Mouse (Mus musculus) small intestine, adult 2 months (tissue): Measurements from ENCODE around the gene 1700021F07Rik. TPM values are rescaled to one million over a fixed set of nuclear protein-coding genes. Genes with fewer than 3 reads are reported as not detected.
A peak's percentile ranks its signal among the peaks of the same experiment; 100 is the strongest.

ENCODE experiments used
- H3K27ac ChIP-seq: fragments of 200-500 bp; 2 replicates; pipeline ENCODE4 v1.5.1; 2012; ENCODE audit warnings: low read depth, low read length, control low read depth, inconsistent platforms; ENCODE audit not compliant: insufficient read depth
- H3K27me3 ChIP-seq: fragments of 200-500 bp; 2 replicates; pipeline ENCODE4 v1.6.1; 2012; ENCODE audit warnings: mild to moderate bottlenecking, moderate library complexity, low read length, inconsistent platforms; ENCODE audit not compliant: control insufficient read depth, insufficient read depth
- H3K36me3 ChIP-seq: fragments of 200-500 bp; 2 replicates; pipeline ENCODE4 v1.6.1; 2012; ENCODE audit warnings: mild to moderate bottlenecking, low read length, control low read depth, inconsistent platforms; ENCODE audit not compliant: control insufficient read depth, insufficient read depth
- H3K4me1 ChIP-seq: fragments of 200-500 bp; 2 replicates; pipeline ENCODE4 v1.6.1; 2012; ENCODE audit warnings: low read length, inconsistent platforms, mixed read lengths; ENCODE audit not compliant: control insufficient read depth, insufficient read depth, insufficient read length
- H3K4me3 ChIP-seq: fragments of 200-500 bp; 2 replicates; pipeline ENCODE4 v1.5.1; 2012; ENCODE audit warnings: low read depth, mild to moderate bottlenecking, control low read depth, inconsistent platforms, low read length, moderate library complexity
- CTCF ChIP-seq: fragments of 200-500 bp; IDR thresholded peaks from 2 replicates; pipeline ENCODE4 v1.5.1; 2012; ENCODE audit warnings: low read depth, mild to moderate bottlenecking, control low read depth, inconsistent platforms, low read length, moderate library complexity, mixed read lengths; ENCODE audit not compliant: insufficient replicate concordance, insufficient read length; ENCODE audit errors: extremely low read depth
- POLR2A ChIP-seq: fragments of 200-500 bp; IDR thresholded peaks from 2 replicates; pipeline ENCODE4 v1.6.1; 2012; ENCODE audit warnings: low read depth, mild to moderate bottlenecking, control low read depth, inconsistent platforms, low read length, moderate library complexity
- WGBS: fragments of 180-500 bp; shearing (Covaris S2); methylation state at CpG from one replicate; pipeline ENCODE4 v1.1.7; 2018; 5-methylcytosine and 5-hydroxymethylcytosine counted together
- polyA plus RNA-seq: library from polyadenylated mRNA; depleted of rRNA; stranded (reverse); fragments of >200 nt; gene quantifications from 2 replicates; pipeline ENCODE4 v1.2.3, GENCODE M21; 2012

1700021F07Rik gene
- polyA plus RNA-seq, 1 experiment: not detected

DNA sequence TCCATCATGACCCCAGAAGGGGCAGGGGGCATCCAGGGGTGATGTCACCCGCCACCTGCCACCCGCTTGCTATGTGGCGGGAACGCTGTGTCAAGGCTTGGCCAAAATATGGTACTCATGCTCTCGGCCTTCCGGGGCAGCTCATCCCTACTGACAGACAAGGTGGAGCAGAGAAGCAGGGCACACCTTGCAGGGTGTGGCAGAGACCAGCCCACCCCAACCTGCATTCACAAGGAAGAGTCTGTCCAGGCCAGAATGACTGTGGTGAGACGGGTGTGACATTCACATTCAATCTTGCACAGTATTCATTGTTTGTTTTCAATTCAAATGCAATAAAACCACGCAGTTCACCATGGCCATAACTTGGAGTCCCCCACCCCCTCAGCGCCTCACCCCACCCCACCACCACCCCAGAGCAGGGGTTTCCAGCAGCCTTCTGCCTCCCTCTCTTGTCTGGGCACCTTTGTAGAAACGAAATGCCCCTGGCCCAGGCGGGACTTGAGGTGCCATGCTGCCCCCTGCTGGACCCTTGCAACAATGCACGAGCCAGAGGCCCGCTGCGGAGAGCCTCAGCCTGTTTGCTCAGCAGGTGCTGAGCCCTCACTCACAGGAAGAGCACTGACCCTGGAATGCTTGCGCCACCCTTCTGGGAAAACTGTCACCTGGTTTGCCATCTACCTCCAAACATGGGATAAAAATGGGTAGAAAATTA lies 23.8 kb downstream of the 1700021F07Rik start:
- TF ChIP-seq POLR2A (no peak), CTCF (peak; percentile 90)
- 36% methylated on average over 15 of the region's 15 CpGs for WGBS
- no peak overlapping the region for H3K4me3 ChIP-seq
- H3K4me1 ChIP-seq: no peaks in the 10 kb centered on the region
- H3K27ac ChIP-seq: no peak overlapping the region
- H3K36me3 ChIP-seq: no peaks in the 10 kb centered on the region
- no peaks in the 10 kb centered on the region for H3K27me3 ChIP-seq

DNA sequence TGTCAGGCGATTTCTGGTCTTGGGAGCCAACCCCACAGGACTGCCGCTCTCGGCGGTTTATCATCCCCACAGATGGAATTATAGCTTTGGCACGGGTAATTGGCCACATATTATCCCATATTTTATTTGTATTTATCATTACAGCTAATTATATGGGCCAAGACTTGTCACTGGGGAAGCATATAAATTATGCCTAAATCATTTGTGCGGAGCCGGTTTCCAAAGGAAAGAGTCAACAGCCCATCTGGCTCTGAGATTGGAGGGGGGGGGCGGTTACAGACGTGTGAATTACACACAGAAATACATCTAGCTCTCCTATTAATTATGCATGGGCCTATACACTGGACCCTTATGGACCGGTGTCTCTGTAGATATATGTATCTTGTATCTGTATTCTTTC lies 26.9 kb downstream of the 1700021F07Rik start:
- 86% methylated on average over 10 of the region's 10 CpGs for WGBS
- H3K4me1 ChIP-seq: no peaks in the 10 kb centered on the region
- no peaks in the 10 kb centered on the region for H3K27me3 ChIP-seq
- no peak overlapping the region for H3K27ac ChIP-seq
- no peak overlapping the region for H3K4me3 ChIP-seq
- no peaks in the 10 kb centered on the region for H3K36me3 ChIP-seq
- no peak for TF ChIP-seq CTCF
- no peak for TF ChIP-seq POLR2A

DNA sequence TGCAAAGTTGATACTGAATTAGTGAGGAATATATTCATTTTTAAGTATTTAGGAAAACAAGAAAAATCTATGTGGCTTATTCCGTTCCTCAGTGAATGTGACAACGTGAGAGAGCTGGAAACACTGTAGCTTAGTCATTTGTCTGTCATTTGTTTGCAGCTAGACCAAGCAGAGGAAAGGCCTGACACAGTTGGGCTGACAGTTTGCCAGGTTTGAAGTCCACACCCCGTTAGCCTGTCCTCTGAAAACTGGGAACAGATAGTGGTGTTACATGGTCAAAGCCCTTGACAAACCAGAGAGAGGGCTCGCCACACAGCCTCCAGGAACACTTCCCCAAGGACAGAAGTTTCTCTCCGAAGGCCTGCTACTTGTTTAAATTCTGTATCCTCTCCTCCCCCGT lies 28.3 kb downstream of the 1700021F07Rik start:
- no peaks in the 10 kb centered on the region for H3K36me3 ChIP-seq
- H3K4me1 ChIP-seq: no peaks in the 10 kb centered on the region
- TF ChIP-seq CTCF: no peak
- no peak for TF ChIP-seq POLR2A
- H3K4me3 ChIP-seq: no peak overlapping the region
- no peaks in the 10 kb centered on the region for H3K27me3 ChIP-seq
- H3K27ac ChIP-seq: no peak overlapping the region
- WGBS: 55% methylated on average over 6 of the region's 6 CpGs

DNA sequence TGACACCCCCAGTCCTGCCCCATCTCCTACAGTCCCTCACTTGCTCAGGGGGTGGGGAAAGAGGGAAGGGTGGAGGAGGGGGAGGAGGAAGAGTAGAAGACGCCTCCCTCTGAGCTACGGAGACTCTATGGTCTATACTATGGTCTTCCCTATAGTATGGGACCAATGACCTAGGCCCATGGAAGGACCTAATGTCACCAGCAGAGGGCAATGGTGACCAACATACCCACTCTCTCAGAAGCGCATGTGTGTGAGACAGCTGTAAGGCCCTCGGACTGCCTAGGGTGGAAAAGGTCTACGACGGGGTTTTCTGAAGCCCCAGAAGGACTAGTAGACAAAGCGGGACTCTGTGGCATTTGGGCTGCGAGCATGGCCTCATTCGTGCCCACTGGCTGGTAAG lies 31.5 kb downstream of the 1700021F07Rik start:
- no peaks in the 10 kb centered on the region for H3K27me3 ChIP-seq
- H3K36me3 ChIP-seq: no peaks in the 10 kb centered on the region
- no peak overlapping the region for H3K27ac ChIP-seq
- 44% methylated on average over 9 of the region's 9 CpGs for WGBS
- no peak overlapping the region for H3K4me3 ChIP-seq
- no peaks in the 10 kb centered on the region for H3K4me1 ChIP-seq
- TF ChIP-seq POLR2A: no peak
- TF ChIP-seq CTCF: peak; percentile 49; the same call in 1 of the 2 replicates

DNA sequence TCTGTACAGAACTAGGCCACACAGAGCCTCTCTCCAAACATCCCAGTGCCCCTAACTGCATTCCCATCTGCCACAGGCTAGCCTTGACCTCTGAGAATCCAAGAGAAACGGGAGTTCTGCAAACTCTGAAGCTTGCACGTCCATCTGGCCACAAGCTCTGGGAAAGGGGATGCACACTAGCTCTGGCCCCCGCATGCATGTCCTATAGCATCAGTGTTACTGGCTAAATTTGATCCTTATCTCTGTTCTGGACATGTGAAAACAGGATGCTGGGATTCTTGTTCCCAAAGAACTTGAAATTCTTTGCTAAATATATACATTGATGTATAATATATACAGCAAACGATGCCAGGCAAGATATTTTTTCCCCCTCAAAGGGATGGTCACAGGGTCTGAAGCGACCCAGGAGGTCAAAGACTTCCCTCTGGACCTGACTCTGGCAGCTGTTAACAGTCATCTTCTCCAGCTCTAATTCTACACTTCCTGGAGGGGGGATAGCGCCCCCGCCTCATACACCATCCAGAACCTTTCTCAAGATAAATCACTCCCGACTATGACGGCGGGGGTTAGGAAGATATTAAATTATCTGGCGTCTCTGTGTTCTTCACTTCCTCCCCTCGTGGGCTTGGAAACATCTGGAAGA lies 36.5 kb downstream of the 1700021F07Rik start:
- no peak overlapping the region for H3K4me3 ChIP-seq
- WGBS: 73% methylated on average over 12 of the region's 12 CpGs
- H3K4me1 ChIP-seq: no peaks in the 10 kb centered on the region
- H3K36me3 ChIP-seq: no peaks in the 10 kb centered on the region
- H3K27me3 ChIP-seq: no peaks in the 10 kb centered on the region
- H3K27ac ChIP-seq: no peak overlapping the region
- TF ChIP-seq POLR2A: no peak
- TF ChIP-seq CTCF: no peak

DNA sequence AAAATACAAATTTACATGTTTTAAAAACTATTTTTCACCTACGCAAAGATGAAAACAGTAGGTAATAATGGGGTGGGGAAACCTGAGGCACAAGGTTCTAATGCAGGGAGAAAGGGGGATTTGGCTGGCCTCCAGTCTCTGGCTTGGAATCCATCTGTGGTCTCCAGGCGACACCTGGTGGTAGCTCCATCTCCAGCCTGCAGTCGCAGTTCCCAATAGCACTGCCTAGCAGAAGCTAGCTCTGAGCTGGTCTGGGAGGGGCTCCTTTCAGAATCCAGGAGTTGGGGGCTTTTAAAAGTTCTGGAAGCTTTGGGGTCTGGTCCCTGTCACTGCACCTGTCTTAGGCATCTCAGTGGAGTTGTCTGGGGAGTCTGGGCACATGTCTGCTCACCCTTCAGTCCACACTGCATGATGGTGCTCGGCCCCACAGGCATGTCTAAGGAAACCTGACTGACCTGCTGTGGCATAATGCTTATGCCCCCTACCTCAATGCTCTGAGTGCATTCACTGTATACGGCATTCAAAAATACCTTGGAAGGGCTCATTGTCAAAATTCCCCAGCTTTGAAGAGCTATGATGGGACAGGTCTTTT lies 39.6 kb downstream of the 1700021F07Rik start:
- TF ChIP-seq CTCF: peak; percentile 84
- no peak for TF ChIP-seq POLR2A
- H3K36me3 ChIP-seq: no peaks in the 10 kb centered on the region
- no peaks in the 10 kb centered on the region; the same call in 1 of the 2 replicates for H3K27me3 ChIP-seq
- WGBS: 38% methylated on average over 5 of the region's 5 CpGs
- no peaks in the 10 kb centered on the region for H3K4me1 ChIP-seq
- H3K27ac ChIP-seq: no peak overlapping the region
- no peak overlapping the region for H3K4me3 ChIP-seq

DNA sequence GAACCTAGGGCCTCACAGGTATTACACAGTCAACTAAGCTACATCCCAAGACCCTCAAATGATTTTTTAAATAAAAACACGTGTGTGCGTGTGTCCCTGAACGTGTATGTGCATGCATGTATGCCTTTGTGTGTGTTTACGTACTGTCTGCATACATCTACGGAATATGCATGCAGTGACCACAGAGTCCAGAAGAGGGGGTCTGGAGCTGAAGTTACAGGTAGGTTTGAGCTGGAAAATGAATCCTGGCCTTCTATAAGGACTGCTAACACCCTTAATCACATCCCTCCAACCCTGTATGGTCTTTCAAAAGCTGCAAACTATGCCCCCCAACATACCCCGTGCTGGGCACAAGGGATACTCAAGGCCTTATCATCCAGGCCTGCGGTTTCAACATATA lies 41.0 kb downstream of the 1700021F07Rik start:
- TF ChIP-seq POLR2A: no peak
- TF ChIP-seq CTCF: no peak
- Histone ChIP-seq H3K27me3 (no peaks in the 10 kb centered on the region; the same call in 1 of the 2 replicates), H3K27ac (no peak overlapping the region), H3K4me1 (no peaks in the 10 kb centered on the region), H3K4me3 (no peak overlapping the region), H3K36me3 (no peaks in the 10 kb centered on the region)
- 64% methylated on average over 7 of the region's 7 CpGs for WGBS
